Mouse (Mus musculus): ENCODE results near the gene Tbc1d10b. TPM values are rescaled to one million over a fixed set of nuclear protein-coding genes. Genes with fewer than 3 reads are reported as not detected.

Tbc1d10b gene
- polyA plus RNA-seq, 1 experiment: 70.3 TPM

DNA sequence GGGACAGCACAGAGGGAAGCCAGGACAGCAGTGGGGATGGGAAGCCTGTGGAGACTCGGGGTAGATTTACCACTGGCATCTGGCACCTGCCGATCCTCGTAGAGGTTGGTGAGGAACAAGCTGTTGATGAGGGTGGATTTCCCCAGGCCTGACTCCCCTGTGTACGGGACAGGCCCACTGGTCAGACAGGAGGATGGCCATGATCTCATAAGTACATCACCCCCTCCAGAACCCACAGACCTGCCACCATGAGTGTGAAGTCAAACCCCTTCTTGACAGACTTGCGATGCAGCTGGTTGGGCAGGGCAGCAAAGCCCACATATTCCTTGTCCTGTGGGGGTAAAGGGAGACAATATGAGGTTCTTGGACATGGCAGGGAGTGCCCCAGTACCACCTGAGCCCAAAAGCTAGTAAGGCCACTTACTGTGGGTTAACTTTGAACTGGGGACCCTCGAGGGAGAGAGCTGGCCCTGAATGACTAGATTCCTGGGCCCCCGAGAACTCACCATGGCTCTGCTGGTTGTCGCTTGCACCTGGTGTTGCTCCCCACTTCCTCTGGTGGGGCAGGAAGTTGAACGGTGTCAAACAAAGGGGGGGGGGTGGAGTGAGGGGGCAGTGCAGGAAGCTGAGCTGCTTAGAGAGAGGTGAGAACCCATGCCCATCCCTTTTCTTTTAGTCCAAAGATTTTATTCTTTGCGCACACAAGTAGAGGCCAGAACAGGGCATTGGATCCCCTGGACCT, 9.8 kb upstream of the Tbc1d10b start:
- Histone ChIP-seq H3K27me3 (ENCODE audit: control insufficient read depth, insufficient read depth, low read length) (no peaks in the 10 kb centered on the region), H3K36me3 (ENCODE audit: control insufficient read depth, insufficient read depth, low read length) (peaks cover 14% of the 10 kb centered on the region), H3K27ac (ENCODE audit: control insufficient read depth, insufficient read depth, low read length) (peak overlapping the region; percentile 98), H3K4me3 (ENCODE audit: control insufficient read depth, insufficient read depth, low read length) (peak overlapping the region; percentile 88), H3K4me1 (replicated peaks; ENCODE audit: control insufficient read depth, insufficient read depth, low read length) (peaks cover 53% of the 10 kb centered on the region)
- WGBS: 5% methylated on average over 10 of the region's 10 CpGs
- no peak for TF ChIP-seq CTCF (IDR thresholded peaks at IDR 0.05; ENCODE audit: borderline replicate concordance, control insufficient read depth, extremely low read depth, insufficient read depth, low read length, poor library complexity)
- peak; percentile 93 for TF ChIP-seq POLR2A (IDR thresholded peaks at IDR 0.05; ENCODE audit: control insufficient read depth, extremely low read depth, insufficient read depth, low read length, poor library complexity)
- peak; percentile 81 for DNase-seq

DNA sequence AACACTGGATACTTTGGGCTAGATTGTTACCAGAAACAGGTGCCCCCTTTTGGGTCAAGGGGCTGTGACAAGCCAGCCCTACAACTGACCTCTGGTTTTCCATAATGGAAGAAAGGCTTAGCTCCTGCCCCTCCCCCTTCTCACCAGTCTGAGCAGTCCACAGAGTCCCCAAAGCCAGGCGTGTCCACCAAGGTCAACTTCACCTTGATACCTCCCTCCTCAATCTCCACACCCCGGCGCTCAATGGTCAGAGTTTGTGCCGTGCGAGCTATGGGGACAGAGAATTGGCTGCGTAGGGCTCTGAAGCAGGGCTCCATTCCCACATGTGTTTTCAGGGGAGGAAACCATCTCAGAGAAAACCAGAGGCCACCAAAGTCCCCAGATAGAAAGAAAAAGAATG, 9.2 kb upstream of the Tbc1d10b start:
- H3K27ac ChIP-seq (ENCODE audit: control insufficient read depth, insufficient read depth, low read length): peak overlapping the region; percentile 98
- H3K4me3 ChIP-seq (ENCODE audit: control insufficient read depth, insufficient read depth, low read length): peak overlapping the region; percentile 88
- WGBS: 29% methylated on average over 6 of the region's 6 CpGs
- DNase-seq: no peak
- no peaks in the 10 kb centered on the region for H3K27me3 ChIP-seq (ENCODE audit: control insufficient read depth, insufficient read depth, low read length)
- peaks cover 14% of the 10 kb centered on the region for H3K36me3 ChIP-seq (ENCODE audit: control insufficient read depth, insufficient read depth, low read length)
- TF ChIP-seq POLR2A (IDR thresholded peaks at IDR 0.05; ENCODE audit: control insufficient read depth, extremely low read depth, insufficient read depth, low read length, poor library complexity) (no peak), CTCF (IDR thresholded peaks at IDR 0.05; ENCODE audit: borderline replicate concordance, control insufficient read depth, extremely low read depth, insufficient read depth, low read length, poor library complexity) (no peak)
- peaks cover 56% of the 10 kb centered on the region for H3K4me1 ChIP-seq (replicated peaks; ENCODE audit: control insufficient read depth, insufficient read depth, low read length)

DNA sequence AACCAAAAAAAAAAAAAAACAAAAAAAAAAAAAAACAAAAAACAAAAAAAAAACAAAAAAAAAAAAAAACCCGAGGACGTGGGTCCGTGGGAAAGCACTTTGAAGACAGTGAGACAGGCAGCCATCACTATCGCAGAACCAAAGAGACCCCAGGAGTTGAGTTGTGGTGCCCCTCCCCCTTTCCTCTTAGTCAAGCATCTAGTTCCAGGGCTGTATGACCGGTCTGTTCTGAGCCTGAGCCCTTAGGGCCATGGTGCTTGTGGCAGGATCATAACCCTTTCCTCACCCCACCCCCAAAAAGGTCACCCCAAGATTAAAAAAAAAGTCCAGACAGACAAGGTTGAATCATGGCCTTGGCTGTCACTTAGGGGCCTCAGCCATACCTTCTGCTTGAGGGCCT, 8.0 kb upstream of the Tbc1d10b start:
- TF ChIP-seq POLR2A (IDR thresholded peaks at IDR 0.05; ENCODE audit: control insufficient read depth, extremely low read depth, insufficient read depth, low read length, poor library complexity) (no peak), CTCF (IDR thresholded peaks at IDR 0.05; ENCODE audit: borderline replicate concordance, control insufficient read depth, extremely low read depth, insufficient read depth, low read length, poor library complexity) (no peak)
- Histone ChIP-seq H3K27ac (ENCODE audit: control insufficient read depth, insufficient read depth, low read length) (no peak overlapping the region), H3K27me3 (ENCODE audit: control insufficient read depth, insufficient read depth, low read length) (no peaks in the 10 kb centered on the region), H3K4me1 (replicated peaks; ENCODE audit: control insufficient read depth, insufficient read depth, low read length) (peaks cover 59% of the 10 kb centered on the region), H3K4me3 (ENCODE audit: control insufficient read depth, insufficient read depth, low read length) (peak overlapping the region; percentile 31), H3K36me3 (ENCODE audit: control insufficient read depth, insufficient read depth, low read length) (peaks cover 14% of the 10 kb centered on the region)
- 57% methylated on average over 5 of the region's 5 CpGs for WGBS
- no peak for DNase-seq

DNA sequence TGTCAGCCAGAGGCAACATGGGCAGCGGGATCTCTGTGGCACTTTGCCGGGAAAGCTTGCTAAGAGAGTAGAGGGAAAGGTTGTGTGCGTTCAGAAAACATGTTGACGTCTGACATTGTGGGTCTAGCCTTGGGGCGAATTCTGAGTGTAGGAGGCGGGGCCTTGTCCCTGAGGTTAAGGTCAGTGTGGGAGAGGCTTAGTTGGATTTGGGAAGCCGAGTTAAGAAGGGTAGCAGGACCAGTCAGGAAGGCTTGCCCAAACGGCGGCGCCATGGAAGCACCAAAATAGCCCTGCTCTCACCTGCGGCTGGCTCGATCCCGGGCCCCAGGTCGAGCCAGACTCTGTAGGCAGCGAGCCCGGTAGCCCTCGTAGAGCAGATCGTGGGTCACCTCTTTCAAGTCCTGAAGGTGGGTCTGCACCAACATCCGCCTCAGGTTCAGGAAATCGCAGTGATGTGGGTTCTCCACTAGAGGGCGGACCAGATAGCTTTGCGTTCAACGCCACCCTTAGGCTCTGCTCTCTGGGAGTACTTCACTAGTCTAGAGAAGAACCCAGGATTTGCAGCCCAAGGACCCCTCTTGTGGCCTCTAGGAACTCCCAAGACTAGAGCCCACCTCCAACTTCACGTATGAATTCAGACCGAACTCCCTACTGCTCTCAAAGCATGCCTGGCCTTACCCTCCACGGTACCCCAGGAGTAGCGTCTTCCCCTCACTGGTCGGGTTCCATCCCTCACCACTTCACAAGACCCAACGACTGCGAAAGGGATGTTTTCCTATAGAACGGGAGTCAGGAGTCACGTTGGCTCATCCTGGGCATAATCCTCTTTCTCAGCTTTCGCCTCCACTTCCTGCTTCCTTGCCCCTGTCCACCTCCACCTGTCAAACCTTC, 7.0 kb upstream of the Tbc1d10b start:
- H3K27me3 ChIP-seq (ENCODE audit: control insufficient read depth, insufficient read depth, low read length): no peaks in the 10 kb centered on the region
- no peak for TF ChIP-seq POLR2A (IDR thresholded peaks at IDR 0.05; ENCODE audit: control insufficient read depth, extremely low read depth, insufficient read depth, low read length, poor library complexity)
- TF ChIP-seq CTCF (IDR thresholded peaks at IDR 0.05; ENCODE audit: borderline replicate concordance, control insufficient read depth, extremely low read depth, insufficient read depth, low read length, poor library complexity): peak; percentile 77; the same call in 1 of the 2 replicates
- peak overlapping the region; percentile 44; the same call in 1 of the 2 replicates for H3K27ac ChIP-seq (ENCODE audit: control insufficient read depth, insufficient read depth, low read length)
- peak overlapping the region; percentile 20 for H3K4me3 ChIP-seq (ENCODE audit: control insufficient read depth, insufficient read depth, low read length)
- peaks cover 63% of the 10 kb centered on the region for H3K4me1 ChIP-seq (replicated peaks; ENCODE audit: control insufficient read depth, insufficient read depth, low read length)
- peak; percentile 82 for DNase-seq
- WGBS: 46% methylated on average over 33 of the region's 33 CpGs
- peaks cover 14% of the 10 kb centered on the region for H3K36me3 ChIP-seq (ENCODE audit: control insufficient read depth, insufficient read depth, low read length)

DNA sequence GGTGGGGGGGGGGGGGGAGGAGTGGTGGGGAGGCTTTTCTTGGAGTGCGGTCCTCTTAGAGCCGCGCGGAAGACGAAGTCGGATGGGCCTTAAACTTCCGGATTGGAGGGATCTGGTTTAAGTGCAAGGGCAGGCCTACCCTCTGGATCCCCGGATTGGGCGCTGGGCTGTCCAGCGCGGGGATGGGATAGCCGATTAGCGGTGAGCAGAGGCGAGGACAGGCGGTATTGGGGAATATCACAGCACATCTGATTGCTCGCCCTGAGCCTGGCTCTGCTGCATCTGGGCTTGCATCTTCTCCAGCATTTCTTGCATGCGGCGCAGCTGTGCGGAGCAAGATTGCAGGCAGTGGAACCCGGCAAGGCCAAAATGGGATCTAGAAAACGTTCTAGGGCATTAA, 6.3 kb upstream of the Tbc1d10b start:
- H3K4me1 ChIP-seq (replicated peaks; ENCODE audit: control insufficient read depth, insufficient read depth, low read length): peaks cover 64% of the 10 kb centered on the region
- no peak overlapping the region for H3K4me3 ChIP-seq (ENCODE audit: control insufficient read depth, insufficient read depth, low read length)
- no peak for DNase-seq
- no peak overlapping the region for H3K27ac ChIP-seq (ENCODE audit: control insufficient read depth, insufficient read depth, low read length)
- TF ChIP-seq CTCF (IDR thresholded peaks at IDR 0.05; ENCODE audit: borderline replicate concordance, control insufficient read depth, extremely low read depth, insufficient read depth, low read length, poor library complexity): no peak
- TF ChIP-seq POLR2A (IDR thresholded peaks at IDR 0.05; ENCODE audit: control insufficient read depth, extremely low read depth, insufficient read depth, low read length, poor library complexity): no peak
- no peaks in the 10 kb centered on the region for H3K27me3 ChIP-seq (ENCODE audit: control insufficient read depth, insufficient read depth, low read length)
- WGBS: 93% methylated on average over 21 of the region's 21 CpGs
- peaks cover 14% of the 10 kb centered on the region for H3K36me3 ChIP-seq (ENCODE audit: control insufficient read depth, insufficient read depth, low read length)

DNA sequence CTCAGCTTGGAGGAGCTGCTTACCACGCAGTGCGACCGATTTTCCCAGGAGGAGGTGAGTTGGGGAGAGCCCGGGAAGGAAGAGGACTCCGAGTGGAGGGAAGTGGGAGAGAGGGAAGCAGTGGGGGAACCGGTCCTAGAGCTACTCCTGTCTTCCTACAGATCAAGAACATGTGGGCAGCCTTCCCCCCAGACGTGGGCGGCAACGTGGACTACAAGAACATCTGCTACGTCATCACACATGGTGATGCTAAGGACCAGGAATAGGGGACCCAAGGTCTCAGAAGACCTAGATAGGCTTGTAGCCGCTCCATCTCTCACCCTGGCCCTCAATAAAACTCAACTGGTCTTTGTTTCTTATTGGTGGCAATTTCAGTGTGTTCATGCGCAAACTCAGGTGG, 5.7 kb upstream of the Tbc1d10b start:
- no peak overlapping the region for H3K4me3 ChIP-seq (ENCODE audit: control insufficient read depth, insufficient read depth, low read length)
- DNase-seq: no peak
- no peak overlapping the region for H3K27ac ChIP-seq (ENCODE audit: control insufficient read depth, insufficient read depth, low read length)
- peaks cover 14% of the 10 kb centered on the region for H3K36me3 ChIP-seq (ENCODE audit: control insufficient read depth, insufficient read depth, low read length)
- H3K27me3 ChIP-seq (ENCODE audit: control insufficient read depth, insufficient read depth, low read length): no peaks in the 10 kb centered on the region
- WGBS: 88% methylated on average over 12 of the region's 12 CpGs
- H3K4me1 ChIP-seq (replicated peaks; ENCODE audit: control insufficient read depth, insufficient read depth, low read length): peaks cover 58% of the 10 kb centered on the region
- no peak for TF ChIP-seq POLR2A (IDR thresholded peaks at IDR 0.05; ENCODE audit: control insufficient read depth, extremely low read depth, insufficient read depth, low read length, poor library complexity)
- no peak for TF ChIP-seq CTCF (IDR thresholded peaks at IDR 0.05; ENCODE audit: borderline replicate concordance, control insufficient read depth, extremely low read depth, insufficient read depth, low read length, poor library complexity)
